Mouse (Mus musculus) olfactory bulb, adult 2 months (tissue): ENCODE results near the gene Ppp1r36.

Source experiments
- CTCF ChIP-seq: fragments of 200-500 bp; IDR thresholded peaks from 2 replicates; pipeline ENCODE4 v1.5.1; 2012; ENCODE audit warnings: low read depth, mild to moderate bottlenecking, low read length, moderate library complexity; ENCODE audit not compliant: insufficient read depth
- POLR2A ChIP-seq: fragments of 200-500 bp; IDR thresholded peaks from 2 replicates; pipeline ENCODE4 v1.6.1; 2012; ENCODE audit warnings: mild to moderate bottlenecking, low read depth, low read length, moderate library complexity; ENCODE audit not compliant: insufficient read depth

DNA sequence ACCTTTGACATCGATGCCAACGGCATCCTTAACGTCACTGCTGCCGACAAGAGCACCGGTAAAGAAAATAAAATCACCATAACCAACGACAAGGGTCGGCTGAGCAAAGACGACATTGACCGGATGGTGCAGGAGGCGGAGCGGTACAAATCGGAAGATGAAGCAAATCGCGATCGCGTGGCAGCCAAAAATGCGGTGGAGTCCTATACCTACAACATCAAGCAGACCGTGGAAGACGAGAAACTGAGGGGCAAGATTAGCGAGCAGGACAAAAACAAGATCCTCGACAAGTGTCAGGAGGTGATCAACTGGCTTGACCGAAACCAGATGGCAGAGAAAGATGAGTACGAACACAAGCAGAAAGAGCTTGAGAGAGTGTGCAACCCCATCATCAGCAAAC lies 11.4 kb upstream of the Ppp1r36 start:
- TF ChIP-seq CTCF (no peak), POLR2A (no peak)
